Mouse (Mus musculus) heart, postnatal 4 days (tissue): ENCODE measurements around the gene Trpd52l3. TPM values are rescaled to one million over a fixed set of nuclear protein-coding genes. Genes with fewer than 3 reads are reported as not detected.
"Not testable (repeated sequence)": the region's sequence is repeated elsewhere in the genome, so short reads cannot be mapped to it uniquely, and the experiment has no call there.

Experiments used
- DNase-seq: peaks from one replicate; pipeline ENCODE4 v3.0.0; 2021
- total RNA-seq, 2 experiments: library from RNA; stranded (reverse); gene quantifications; 2 replicates each; pipeline ENCODE4 v1.2.3; 2021

Trpd52l3 gene
- not detected for total RNA-seq

GRCm38 (mm10) chr19:30003621-30004020 is at the start of gene Trpd52l3:
TSS of gene Trpd52l3 (plus strand) at chr19:30003790.
- no peak for DNase-seq

- DNase-seq: no peak
Observed at GRCm38 (mm10) chr19:29953833-29954232, 49.8 kb upstream of the Trpd52l3 start.

GRCm38 (mm10) chr19:29955454-29955853 is 48.1 kb upstream of the Trpd52l3 start:
- DNase-seq: no peak

- DNase-seq: no peak
Observed at GRCm38 (mm10) chr19:29960906-29961305, 42.7 kb upstream of the Trpd52l3 start.

- DNase-seq: no peak
Observed at GRCm38 (mm10) chr19:29961842-29962241, 41.7 kb upstream of the Trpd52l3 start.

- no peak for DNase-seq
Observed at GRCm38 (mm10) chr19:29963598-29964092, 39.9 kb upstream of the Trpd52l3 start.

GRCm38 (mm10) chr19:29967960-29968359 is 35.6 kb upstream of the Trpd52l3 start:
- DNase-seq: no peak

GRCm38 (mm10) chr19:29973396-29973795 is 30.2 kb upstream of the Trpd52l3 start:
- peak; percentile 18 for DNase-seq

GRCm38 (mm10) chr19:29978847-29979246 is 24.7 kb upstream of the Trpd52l3 start:
- no peak for DNase-seq

GRCm38 (mm10) chr19:29979452-29980089 is 24.0 kb upstream of the Trpd52l3 start:
- DNase-seq: no peak

- peak; percentile 40 for DNase-seq
Observed at GRCm38 (mm10) chr19:29984208-29985005, 19.2 kb upstream of the Trpd52l3 start.

- no peak for DNase-seq
Observed at GRCm38 (mm10) chr19:29986464-29987091, 17.0 kb upstream of the Trpd52l3 start.

- DNase-seq: no peak
Observed at GRCm38 (mm10) chr19:30000406-30001365, 2.9 kb upstream of the Trpd52l3 start.

GRCm38 (mm10) chr19:30001550-30001949 is 2.0 kb upstream of the Trpd52l3 start:
- DNase-seq: no peak

- no peak for DNase-seq
Observed at GRCm38 (mm10) chr19:30006371-30006770, 2.8 kb downstream of the Trpd52l3 start.

- DNase-seq: no peak
Observed at GRCm38 (mm10) chr19:30010520-30011296, 7.1 kb downstream of the Trpd52l3 start.

GRCm38 (mm10) chr19:30014331-30014730 is 10.7 kb downstream of the Trpd52l3 start:
- no peak for DNase-seq

- DNase-seq: no peak
Observed at GRCm38 (mm10) chr19:30016156-30016555, 12.6 kb downstream of the Trpd52l3 start.

GRCm38 (mm10) chr19:30023419-30023818 is 19.8 kb downstream of the Trpd52l3 start:
- not testable (repeated sequence) for DNase-seq

- no peak for DNase-seq
Observed at GRCm38 (mm10) chr19:30029002-30029710, 25.6 kb downstream of the Trpd52l3 start.
